Mouse (Mus musculus) testis, adult 2 months (tissue): ENCODE measurements around the gene Rab35.

Experiments
- CTCF ChIP-seq: fragments of 200-500 bp; IDR thresholded peaks from 2 replicates; pipeline ENCODE4 v1.5.1; 2012; ENCODE audit warnings: low read depth, mild to moderate bottlenecking, inconsistent platforms, low read length, moderate library complexity; ENCODE audit not compliant: control insufficient read depth, insufficient read depth, insufficient replicate concordance
- POLR2A ChIP-seq: fragments of 200-500 bp; IDR thresholded peaks from 2 replicates; pipeline ENCODE4 v1.6.1; 2012; ENCODE audit warnings: low read depth, mild to moderate bottlenecking, inconsistent platforms, low read length, moderate library complexity; ENCODE audit not compliant: control insufficient read depth

GRCm38 (mm10) chr5:115622686-115623085 lies 9.0 kb upstream of the Rab35 start:
- TF ChIP-seq POLR2A (no peak), CTCF (no peak)
